Mouse (Mus musculus) spleen, adult 12 weeks (tissue): ENCODE data around the gene Pxk.
A peak's percentile ranks its signal among the peaks of the same experiment; 100 is the strongest.

Experiments
- DNase-seq: peaks from one replicate; pipeline ENCODE4 v3.0.0; 2022; ENCODE audit warnings: low spot score

Gene Pxk

DNA sequence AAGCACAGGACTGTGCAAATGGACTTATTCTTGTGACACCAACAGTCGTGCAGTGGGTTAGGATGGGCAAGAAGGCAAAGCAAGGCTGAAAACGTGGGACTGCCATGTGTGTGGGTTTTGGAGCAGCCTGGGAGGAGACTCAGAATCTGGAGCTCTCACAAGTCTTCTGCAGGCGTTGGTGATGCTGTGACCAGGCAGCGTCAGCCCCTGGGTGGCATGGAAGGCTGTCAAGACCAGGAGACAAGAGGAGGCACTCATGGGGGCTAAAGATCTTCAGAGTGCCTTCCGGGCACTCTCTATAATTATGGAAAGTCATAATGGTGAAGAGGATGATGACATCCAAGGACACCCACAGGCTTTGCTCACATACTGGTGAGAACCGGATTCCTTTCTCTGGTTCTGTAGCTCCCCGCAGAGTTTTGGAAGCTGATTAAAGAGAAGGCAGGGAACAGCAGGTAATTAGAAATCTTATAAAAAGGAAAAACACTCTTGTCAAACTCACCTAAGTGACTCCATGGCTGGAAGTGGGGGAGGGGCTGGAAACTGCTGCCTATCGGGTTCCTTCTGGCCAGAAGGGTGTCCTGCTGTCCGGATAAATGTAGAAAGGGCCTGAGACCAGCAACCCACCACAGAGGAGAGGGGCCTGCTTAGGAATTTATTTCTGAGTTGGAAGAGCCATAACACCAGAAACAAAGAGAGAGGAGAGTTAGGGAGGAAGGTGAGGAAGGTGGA, 108.3 kb downstream of the Pxk start:
- DNase-seq, result no peak

DNA sequence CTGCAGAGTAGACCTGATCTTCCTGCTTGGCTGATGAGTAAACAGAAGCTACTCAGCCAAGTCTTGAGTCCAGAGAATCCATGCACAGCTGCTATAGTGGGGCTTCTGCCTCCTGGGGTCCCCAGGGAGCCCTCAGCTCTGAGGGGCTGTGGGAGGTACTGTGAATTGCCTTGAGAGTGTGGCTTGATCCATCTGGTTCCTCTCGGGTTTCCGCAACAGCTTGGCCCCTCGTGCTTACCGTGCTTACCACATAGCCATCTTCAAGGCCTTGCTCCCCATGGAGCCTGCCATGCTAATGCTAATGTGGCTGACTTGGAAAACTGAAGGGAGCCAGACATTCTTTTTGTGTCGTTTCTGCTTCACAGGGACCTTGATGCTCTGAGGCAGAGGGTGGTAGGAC, 109.1 kb downstream of the Pxk start:
- no peak for DNase-seq

- DNase-seq, result no peak
These were observed 109.5 kb downstream of the Pxk start for GRCm38 (mm10) chr14:8207543-8207942.

- DNase-seq, result no peak
These were observed 110.9 kb downstream of the Pxk start for GRCm38 (mm10) chr14:8208876-8209275.

GRCm38 (mm10) chr14:8209896-8210295, 111.9 kb downstream of the Pxk start:
- DNase-seq, result no peak

GRCm38 (mm10) chr14:8212996-8213395, 115.0 kb downstream of the Pxk start:
- DNase-seq, result no peak

DNA sequence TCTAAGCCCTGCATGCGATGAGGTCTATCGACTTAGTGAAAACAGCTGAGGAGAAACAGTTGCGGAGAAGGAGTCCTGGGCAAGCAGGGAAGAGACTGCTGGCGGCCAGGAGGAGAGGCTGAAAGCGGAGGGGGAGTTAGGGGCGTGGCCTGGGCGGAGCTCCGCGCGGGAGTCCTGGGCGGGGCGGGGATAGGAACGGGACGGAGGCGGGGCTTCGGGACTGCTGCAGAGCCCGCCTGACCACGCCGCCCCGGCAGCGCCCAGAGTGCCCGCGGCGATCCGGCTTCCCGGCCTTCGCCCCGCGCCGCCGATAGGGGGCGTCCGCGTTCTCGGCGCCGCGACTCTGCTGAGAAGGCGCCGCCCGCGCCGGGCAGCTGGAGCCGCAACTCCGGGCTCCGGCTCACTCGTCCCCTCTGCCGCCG, 115.8 kb downstream of the Pxk start, which contains the start of gene Kctd6:
Kctd6 (plus strand) TSS at position 338 of the 422 bp plus-strand sequence.
- peak; percentile 93 for DNase-seq
